Mouse (Mus musculus): ENCODE measurements around the gene Rasgrp2. TPM values are rescaled to one million over a fixed set of nuclear protein-coding genes. Genes with fewer than 3 reads are reported as not detected.

Rasgrp2 gene
- total and polyA plus RNA-seq, 2 experiments from 2014 or later, result 252 to 283 TPM

DNA sequence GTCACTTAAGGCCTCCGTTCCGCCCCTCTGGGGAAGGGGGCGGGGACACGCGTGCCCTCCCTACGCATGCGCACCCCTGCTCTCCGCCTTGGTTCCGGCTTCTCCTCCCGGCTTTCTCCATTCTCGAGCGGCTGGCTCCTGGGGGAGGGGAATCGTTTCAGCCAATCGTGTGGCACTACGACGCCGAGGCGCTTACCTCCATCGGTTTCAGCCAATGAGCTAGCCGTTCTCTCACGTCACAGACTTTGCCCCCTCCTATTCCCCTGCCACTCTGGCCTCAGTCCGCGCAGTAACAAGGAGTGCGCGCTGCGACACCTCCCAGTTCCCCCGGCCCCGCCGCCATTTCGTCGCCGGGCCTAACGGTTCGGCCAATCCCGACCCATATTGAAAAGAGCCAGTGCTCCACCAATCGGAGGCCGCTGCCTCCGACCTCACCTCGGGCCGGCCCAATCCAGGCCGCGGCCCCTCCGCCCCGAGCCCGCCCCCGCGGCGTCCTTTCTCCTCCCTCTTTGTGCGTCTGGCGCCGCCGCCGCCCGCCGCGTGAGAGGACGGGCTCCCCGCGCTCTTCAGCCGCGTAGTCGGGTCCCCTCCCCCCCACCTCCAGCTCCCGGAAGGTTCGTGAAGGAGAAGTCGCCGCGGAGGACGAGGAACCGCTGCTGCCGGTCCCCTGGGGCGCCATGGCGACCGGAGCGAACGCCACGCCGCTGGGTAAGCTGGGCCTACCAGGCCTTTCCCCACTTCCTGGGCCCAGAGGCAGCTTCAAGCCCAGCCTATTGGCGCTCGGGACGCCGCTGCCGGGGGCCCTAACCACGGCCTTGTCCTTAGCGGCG is 35.5 kb upstream of the Rasgrp2 start, which contains the start of gene Sf1:
Sf1 (plus strand) TSS at position 280 of the 830 bp plus-strand sequence.
- peak; percentile 100 for DNase-seq (ENCODE audit: low spot score)
- Histone ChIP-seq H3K4me1 (ENCODE audit: insufficient read depth, low read length) (peaks cover 11% of the 10 kb centered on the region), H3K36me3 (ENCODE audit: insufficient read depth, low read length) (peaks cover 31% of the 10 kb centered on the region), H3K27me3 (ENCODE audit: insufficient read depth, low read length) (no peaks in the 10 kb centered on the region), H3K27ac (peak within 1 kb of the TSS; percentile 100), H3K4me3 (ENCODE audit: low read length) (peak within 1 kb of the TSS; percentile 100), H3K4me2 (ENCODE audit: low read depth, low read length) (peak within 1 kb of the TSS; percentile 94), H3K9ac (replicated peaks; ENCODE audit: low read length) (peak within 1 kb of the TSS; percentile 99), H3K9me3 (ENCODE audit: low read length) (no peaks in the 10 kb centered on the region)
- ATAC-seq, result peak; percentile 99
- no peak for TF ChIP-seq CTCF (IDR thresholded peaks at IDR 0.05; ENCODE audit: low read depth)
- WGBS, result under 1% methylated on average over 74 of the region's 85 CpGs

DNA sequence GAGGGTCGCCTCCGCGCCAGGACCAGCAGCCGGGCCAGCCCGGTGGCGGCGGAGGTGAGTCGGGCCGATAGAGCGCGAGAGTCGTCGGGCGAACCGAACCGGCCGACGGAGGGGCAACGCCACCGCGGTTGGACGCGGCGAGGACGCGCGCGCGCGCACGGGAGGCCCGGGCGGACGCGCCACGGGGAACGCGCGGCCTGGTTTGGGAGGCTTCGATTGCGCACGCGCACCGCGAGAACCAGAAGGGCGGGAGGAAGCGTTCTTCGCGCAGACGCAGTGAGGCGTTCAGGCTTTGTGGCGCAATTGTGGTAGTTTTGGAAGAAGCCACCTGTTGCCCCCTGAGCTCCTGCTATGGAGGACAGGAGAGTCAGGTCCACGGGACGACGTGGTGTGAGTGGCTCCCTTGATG is 34.8 kb upstream of the Rasgrp2 start:
- ATAC-seq (no peak), DNase-seq (ENCODE audit: low spot score) (peak; percentile 97)
- Histone ChIP-seq H3K36me3 (ENCODE audit: insufficient read depth, low read length) (peaks cover 36% of the 10 kb centered on the region), H3K4me2 (ENCODE audit: low read depth, low read length) (peak overlapping the region; percentile 94), H3K4me1 (ENCODE audit: insufficient read depth, low read length) (peaks cover 11% of the 10 kb centered on the region), H3K27ac (peak overlapping the region; percentile 100), H3K4me3 (ENCODE audit: low read length) (peak overlapping the region; percentile 100), H3K9me3 (ENCODE audit: low read length) (no peaks in the 10 kb centered on the region), H3K27me3 (ENCODE audit: insufficient read depth, low read length) (no peaks in the 10 kb centered on the region), H3K9ac (replicated peaks; ENCODE audit: low read length) (peak overlapping the region; percentile 99)
- TF ChIP-seq CTCF (IDR thresholded peaks at IDR 0.05; ENCODE audit: low read depth), result peak; percentile 23; the same call in 1 of the 2 replicates
- WGBS, result under 1% methylated on average over 45 of the region's 55 CpGs

DNA sequence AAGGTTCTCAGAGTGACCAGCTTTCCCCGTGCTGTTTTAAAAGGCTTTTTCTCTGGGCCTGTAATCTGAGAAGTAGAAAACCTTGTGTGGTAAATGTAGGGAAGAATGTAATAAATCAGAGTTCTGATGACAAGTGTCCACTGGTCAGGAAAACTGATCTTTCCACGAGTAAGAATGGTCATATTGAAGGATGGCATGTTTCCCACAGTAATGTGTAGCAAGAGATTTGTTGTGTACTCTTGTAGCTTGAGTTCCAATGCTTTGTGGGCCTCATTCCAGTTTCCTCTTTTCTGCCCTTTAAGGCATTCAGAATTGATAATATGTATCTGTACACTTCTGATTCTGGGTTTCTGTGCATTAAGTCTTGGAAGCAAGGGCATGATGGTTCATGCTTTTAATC is 34.3 kb upstream of the Rasgrp2 start:
- Histone ChIP-seq H3K4me3 (ENCODE audit: low read length) (peak overlapping the region; percentile 100), H3K4me1 (ENCODE audit: insufficient read depth, low read length) (peaks cover 11% of the 10 kb centered on the region), H3K9me3 (ENCODE audit: low read length) (no peaks in the 10 kb centered on the region), H3K27ac (no peak overlapping the region), H3K36me3 (ENCODE audit: insufficient read depth, low read length) (peaks cover 35% of the 10 kb centered on the region), H3K27me3 (ENCODE audit: insufficient read depth, low read length) (no peaks in the 10 kb centered on the region), H3K4me2 (ENCODE audit: low read depth, low read length) (peak overlapping the region; percentile 94), H3K9ac (replicated peaks; ENCODE audit: low read length) (peak overlapping the region; percentile 99)
- TF ChIP-seq CTCF (IDR thresholded peaks at IDR 0.05; ENCODE audit: low read depth), result no peak
- DNase-seq (ENCODE audit: low spot score) (no peak), ATAC-seq (no peak)
- WGBS, result 4% methylated on average over 2 of the region's 2 CpGs

DNA sequence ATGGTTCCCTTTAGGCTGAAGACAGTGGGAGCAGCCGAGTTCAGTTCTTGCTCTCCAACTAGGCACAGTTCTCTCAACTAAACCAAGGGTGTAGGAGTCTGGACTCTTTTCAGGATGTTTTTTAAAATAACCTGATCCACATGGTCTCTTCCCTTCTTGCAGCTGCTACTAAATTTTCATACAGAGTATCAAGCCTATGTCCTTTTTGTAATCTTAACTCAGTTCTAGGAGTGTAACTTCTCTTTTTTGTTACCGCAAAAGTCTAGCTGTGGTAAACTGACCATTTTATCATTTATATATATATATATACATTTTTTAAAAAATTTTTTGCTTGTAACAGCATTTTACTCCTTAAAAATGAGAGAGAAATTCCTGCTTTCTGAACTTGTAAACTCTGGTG is 29.0 kb upstream of the Rasgrp2 start:
- H3K4me1 ChIP-seq (ENCODE audit: insufficient read depth, low read length), result peaks cover under 1% of the 10 kb centered on the region
- DNase-seq (ENCODE audit: low spot score), result no peak
- no peak overlapping the region for H3K4me3 ChIP-seq (ENCODE audit: low read length)
- H3K9me3 ChIP-seq (ENCODE audit: low read length), result no peaks in the 10 kb centered on the region
- H3K36me3 ChIP-seq (ENCODE audit: insufficient read depth, low read length), result peaks cover 81% of the 10 kb centered on the region
- H3K27me3 ChIP-seq (ENCODE audit: insufficient read depth, low read length), result no peaks in the 10 kb centered on the region
- no peak overlapping the region for H3K27ac ChIP-seq
- TF ChIP-seq CTCF (IDR thresholded peaks at IDR 0.05; ENCODE audit: low read depth), result no peak
- ATAC-seq, result no peak
- 86% methylated on average over 2 of the region's 2 CpGs for WGBS
- H3K9ac ChIP-seq (replicated peaks; ENCODE audit: low read length), result no peak overlapping the region
- no peak overlapping the region for H3K4me2 ChIP-seq (ENCODE audit: low read depth, low read length)

DNA sequence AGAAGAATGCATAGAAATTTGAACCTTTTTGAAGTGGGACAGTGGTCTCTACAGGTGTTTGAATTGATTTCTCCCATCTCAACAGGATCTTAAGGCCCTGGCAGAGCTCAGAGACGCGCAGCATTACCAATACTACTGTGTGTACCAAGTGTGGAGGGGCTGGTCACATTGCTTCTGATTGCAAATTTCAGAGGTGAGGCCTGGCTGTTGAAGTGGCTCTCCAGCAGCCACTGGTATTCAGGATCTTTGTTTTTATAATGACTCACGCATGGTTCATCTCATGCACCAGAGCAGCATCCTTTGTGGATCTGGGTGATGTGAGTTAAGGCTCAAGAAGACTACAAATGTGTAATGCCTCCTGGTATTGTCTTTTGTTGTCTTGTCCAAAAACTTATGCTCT is 26.7 kb upstream of the Rasgrp2 start:
- no peak for DNase-seq (ENCODE audit: low spot score)
- H3K27ac ChIP-seq, result no peak overlapping the region
- H3K9ac ChIP-seq (replicated peaks; ENCODE audit: low read length), result no peak overlapping the region
- no peaks in the 10 kb centered on the region for H3K9me3 ChIP-seq (ENCODE audit: low read length)
- H3K4me1 ChIP-seq (ENCODE audit: insufficient read depth, low read length), result no peaks in the 10 kb centered on the region
- no peaks in the 10 kb centered on the region for H3K27me3 ChIP-seq (ENCODE audit: insufficient read depth, low read length)
- TF ChIP-seq CTCF (IDR thresholded peaks at IDR 0.05; ENCODE audit: low read depth), result no peak
- no peak overlapping the region for H3K4me3 ChIP-seq (ENCODE audit: low read length)
- H3K36me3 ChIP-seq (ENCODE audit: insufficient read depth, low read length), result peaks cover 90% of the 10 kb centered on the region
- H3K4me2 ChIP-seq (ENCODE audit: low read depth, low read length), result no peak overlapping the region
- no peak for ATAC-seq
- 90% methylated on average over 3 of the region's 3 CpGs for WGBS

DNA sequence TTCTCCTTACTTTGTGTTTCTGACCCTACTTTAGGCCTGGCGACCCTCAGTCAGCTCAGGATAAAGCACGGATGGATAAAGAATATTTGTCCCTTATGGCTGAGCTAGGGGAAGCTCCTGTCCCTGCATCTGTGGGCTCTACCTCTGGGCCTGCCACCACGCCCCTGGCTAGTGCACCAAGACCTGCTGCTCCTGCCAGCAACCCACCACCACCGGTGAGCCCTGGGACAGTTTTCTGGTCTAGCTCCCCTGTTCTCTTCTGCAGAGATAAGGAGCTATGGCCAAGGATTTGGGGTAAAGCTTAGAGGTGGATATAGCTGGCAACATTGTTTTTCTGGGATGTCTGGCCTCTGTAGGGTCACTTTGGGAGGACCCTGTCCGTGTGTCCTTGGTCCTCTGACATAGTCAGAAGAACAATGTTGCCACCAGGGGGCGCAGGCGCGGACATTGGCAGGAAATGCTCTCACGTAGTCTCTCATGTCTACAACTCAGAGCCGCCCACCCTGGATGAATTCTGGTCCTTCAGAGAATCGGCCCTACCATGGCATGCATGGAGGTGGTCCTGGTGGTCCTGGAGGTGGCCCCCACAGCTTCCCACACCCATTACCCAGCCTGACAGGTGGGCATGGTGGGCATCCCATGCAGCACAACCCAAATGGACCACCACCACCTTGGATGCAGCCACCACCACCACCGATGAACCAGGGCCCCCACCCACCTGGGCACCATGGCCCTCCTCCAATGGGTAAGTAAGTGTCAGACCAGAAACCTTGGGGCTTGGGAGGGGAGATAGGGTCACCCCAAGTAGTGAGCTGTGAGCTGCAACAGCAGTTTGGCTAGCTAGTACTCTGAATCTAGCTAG is 25.4 kb upstream of the Rasgrp2 start:
- Histone ChIP-seq H3K27me3 (ENCODE audit: insufficient read depth, low read length) (no peaks in the 10 kb centered on the region), H3K9me3 (ENCODE audit: low read length) (no peaks in the 10 kb centered on the region), H3K4me3 (ENCODE audit: low read length) (no peak overlapping the region), H3K4me1 (ENCODE audit: insufficient read depth, low read length) (no peaks in the 10 kb centered on the region; the same call in 1 of the 2 replicates), H3K4me2 (ENCODE audit: low read depth, low read length) (no peak overlapping the region), H3K36me3 (ENCODE audit: insufficient read depth, low read length) (peaks cover 89% of the 10 kb centered on the region), H3K27ac (no peak overlapping the region), H3K9ac (replicated peaks; ENCODE audit: low read length) (no peak overlapping the region)
- TF ChIP-seq CTCF (IDR thresholded peaks at IDR 0.05; ENCODE audit: low read depth), result peak; percentile 84
- peak; percentile 89 for DNase-seq (ENCODE audit: low spot score)
- 59% methylated on average over 12 of the region's 12 CpGs for WGBS
- ATAC-seq, result peak; percentile 72; the same call in 1 of the 2 replicates

Measured in hindbrain, postnatal 0 days (tissue).